Mouse (Mus musculus): ENCODE data around the gene Cep295nl.
A peak's percentile ranks its signal among the peaks of the same experiment; 100 is the strongest.

Cep295nl gene

GRCm38 (mm10) chr11:118354636-118355191 lies 12.4 kb upstream of the Cep295nl start:
- peak; percentile 75 for DNase-seq (ENCODE audit: low read depth)

DNA sequence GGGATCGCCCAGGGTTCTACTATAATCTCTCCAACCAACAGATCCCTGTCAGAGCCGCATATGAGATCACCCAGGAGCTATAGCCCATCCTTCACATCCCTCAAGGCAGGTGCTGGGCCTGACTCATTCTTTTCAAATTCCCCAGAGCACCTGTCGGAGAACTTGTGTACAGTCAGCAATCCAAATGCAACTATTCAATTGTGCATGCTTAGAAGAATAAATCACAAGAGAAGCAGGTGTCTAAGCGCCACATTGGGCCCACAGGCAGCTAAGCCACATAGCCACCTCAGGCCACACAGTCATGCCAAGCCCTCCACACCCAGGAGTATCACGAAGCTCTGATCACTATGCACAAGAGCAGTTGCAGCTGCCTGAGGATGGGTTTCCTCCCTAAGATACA lies 7.2 kb upstream of the Cep295nl start:
- DNase-seq (ENCODE audit: low read depth) = no peak

GRCm38 (mm10) chr11:118348877-118349276 lies 6.6 kb upstream of the Cep295nl start:
- DNase-seq (ENCODE audit: low read depth) = peak; percentile 68

DNA sequence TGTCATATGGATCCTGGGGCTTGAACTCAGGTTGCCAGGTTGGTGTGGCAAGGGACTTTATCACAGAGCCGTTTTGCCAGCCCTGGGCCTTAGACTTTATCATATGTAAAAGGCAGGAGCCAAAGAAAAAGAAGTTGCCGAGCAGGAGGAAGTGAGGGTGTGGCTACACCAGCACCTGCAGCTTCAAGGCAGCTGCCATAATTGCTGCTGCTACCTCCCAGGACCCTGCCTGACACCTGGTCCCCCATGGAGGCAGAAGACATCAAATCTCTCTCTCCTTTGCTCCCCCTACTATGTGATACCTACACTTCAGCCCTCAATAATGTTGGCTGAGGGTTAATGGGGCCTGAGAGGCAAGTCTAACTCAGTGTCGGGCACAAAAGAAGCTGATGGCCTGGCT lies 6.1 kb upstream of the Cep295nl start:
- no peak for DNase-seq (ENCODE audit: low read depth)

DNA sequence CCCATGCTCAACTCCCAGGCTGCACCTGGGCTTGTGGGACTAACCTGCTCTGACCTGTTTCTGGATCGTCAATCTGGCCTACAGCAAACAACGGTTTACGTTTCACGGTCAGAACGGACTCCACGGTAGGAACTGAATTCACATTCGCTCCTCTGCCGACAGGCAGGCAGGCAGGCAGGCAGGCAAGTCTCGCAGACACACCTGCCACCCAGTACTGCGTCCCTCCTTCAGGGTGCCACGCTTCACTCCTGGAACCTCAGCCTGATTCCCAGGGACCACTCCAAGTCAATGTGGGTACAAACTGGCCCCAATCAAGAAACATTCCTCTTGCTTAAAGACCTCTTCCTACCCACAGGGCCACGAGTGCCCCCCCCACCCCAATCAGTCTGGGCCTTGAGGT lies 5.6 kb upstream of the Cep295nl start:
- DNase-seq (ENCODE audit: low read depth) = no peak

GRCm38 (mm10) chr11:118347391-118347790 lies 5.1 kb upstream of the Cep295nl start:
- no peak for DNase-seq (ENCODE audit: low read depth)

DNA sequence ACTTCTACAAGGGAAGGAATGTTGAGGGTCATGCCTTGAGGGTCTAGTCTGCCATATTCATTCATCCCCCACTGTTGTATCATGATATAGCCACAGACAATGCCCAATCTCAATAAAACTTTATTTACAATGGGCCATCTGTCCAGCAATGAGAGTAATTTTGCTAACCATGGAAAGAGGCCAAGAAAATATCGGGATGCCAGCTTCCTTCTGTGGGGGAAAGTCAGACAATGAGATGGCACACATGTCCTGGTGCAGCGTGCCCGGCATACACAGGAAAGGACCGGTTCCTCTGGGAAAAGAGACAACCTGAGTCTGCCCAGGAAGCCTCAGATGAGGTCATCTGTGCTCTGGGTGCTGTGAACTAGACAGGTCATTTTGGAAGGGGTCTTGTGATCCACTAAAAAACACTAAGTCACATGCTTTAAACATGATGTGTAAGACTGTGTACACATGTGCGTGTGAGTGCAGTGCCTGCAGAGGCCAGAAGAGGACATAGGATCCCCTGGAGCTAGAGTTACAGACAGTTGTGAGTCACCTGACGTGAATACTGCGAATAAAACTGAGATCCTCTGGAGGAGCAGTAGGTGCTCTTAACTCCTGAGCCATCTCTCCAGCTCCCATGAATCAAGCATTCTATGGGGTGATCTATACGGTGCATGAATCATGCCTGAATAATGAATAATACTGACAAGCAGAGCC lies 4.2 kb upstream of the Cep295nl start:
- DNase-seq (ENCODE audit: low read depth) = peak; percentile 73

DNA sequence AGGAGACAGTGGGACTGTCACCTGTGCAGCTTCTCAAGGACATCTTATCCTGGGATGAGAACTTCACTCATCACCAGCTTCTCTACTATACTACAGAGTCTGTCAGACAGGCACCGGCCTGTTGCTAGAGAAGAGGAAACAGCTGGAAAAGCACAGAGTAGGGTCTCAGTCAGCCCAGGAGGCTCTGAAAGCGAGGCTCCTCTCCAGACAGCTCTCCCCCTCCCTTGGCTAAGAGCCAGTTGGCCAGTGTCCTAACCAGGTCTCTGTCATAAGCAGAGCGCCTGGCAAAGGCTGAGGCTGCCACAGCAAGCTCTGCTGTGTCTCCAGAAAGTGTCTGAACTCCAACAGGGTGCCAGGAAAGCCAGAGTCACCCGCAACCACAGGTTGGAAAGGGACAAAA lies 3.4 kb upstream of the Cep295nl start:
- DNase-seq (ENCODE audit: low read depth) = no peak

DNA sequence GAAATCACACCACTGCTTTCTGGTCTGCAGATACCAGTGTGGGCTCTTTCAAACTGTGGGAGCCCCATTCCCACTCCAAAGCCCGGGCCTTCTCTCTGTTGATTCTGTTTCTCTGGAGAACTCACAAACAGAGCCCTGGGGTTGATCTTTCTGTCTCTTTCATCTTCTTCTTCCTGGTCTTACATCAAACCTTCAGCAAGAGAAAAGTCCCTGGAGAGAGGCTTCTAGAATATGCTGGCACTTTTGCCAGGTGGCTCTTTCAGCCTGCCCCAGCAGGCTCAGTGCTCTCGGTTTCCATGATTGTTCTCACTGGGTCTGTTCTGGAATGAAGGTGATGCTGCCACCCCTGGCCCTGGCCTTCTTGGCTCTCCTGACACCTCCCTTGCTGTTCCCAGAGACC lies 1.3 kb upstream of the Cep295nl start:
- DNase-seq (ENCODE audit: low read depth) = no peak

- peak; percentile 48 for DNase-seq (ENCODE audit: low read depth)
Observed at GRCm38 (mm10) chr11:118337491-118338168, 4.7 kb downstream of the Cep295nl start.

DNA sequence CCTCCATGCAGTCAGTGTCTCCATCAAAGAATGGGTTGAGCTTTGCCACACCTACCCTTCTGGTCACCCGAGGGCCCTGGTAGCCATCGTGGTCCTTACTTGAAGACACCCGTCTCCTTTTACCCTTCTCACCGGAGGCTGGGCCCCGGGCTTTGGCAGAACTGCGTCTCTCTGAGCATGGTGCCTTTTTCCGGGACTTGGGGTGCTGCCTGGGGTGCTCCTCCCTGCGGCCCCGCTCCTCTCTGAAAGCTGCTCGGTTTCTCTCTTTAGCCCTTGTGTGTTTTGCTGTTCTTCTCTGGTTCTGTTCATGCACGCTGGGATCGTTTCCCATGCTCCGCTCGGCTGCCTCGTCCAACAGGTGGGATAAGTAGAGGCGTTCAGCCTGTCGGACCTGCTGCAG lies 8.9 kb downstream of the Cep295nl start:
- DNase-seq (ENCODE audit: low read depth) = no peak

- no peak for DNase-seq (ENCODE audit: low read depth)
Observed at GRCm38 (mm10) chr11:118332376-118332775, 9.9 kb downstream of the Cep295nl start.

DNA sequence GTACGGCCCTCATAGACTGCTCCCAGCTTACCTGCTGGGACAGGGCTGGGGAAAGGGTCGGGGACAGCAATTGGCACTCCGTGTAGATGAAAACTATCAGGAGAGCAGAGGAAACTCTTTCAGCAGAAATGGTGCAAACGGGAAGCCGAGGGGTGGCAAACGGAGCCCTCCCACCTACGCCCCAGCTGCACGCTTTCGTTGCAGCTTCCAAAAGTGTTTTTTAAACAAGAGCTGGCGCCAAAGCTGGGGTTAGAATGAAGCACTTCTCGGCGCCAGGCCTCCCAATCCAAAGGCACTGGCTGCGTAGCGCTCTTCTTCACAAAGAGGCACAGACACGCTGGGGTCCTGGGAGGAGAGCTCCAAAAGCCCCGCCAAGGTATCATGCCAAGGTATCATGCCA lies 11.5 kb downstream of the Cep295nl start:
- DNase-seq (ENCODE audit: low read depth) = no peak

DNA sequence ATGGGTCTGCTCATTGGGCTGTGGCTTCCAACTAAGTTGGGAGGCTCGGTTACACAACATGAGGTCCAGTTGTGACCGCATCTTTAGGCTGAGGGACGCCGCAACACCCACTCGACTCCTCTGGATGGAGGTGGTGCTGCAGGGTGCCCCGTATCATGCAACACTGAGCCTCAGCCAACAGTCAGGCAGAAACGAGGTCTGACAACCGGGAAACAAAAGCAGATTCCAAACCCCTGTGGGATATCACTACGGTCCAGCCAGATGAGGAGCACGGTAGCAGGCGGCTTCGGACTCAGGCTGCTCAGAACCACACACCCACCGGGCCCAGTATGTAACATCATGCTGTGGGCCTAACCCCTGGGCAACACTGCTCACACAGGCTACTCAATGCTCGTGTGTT lies 11.9 kb downstream of the Cep295nl start:
- no peak for DNase-seq (ENCODE audit: low read depth)

DNA sequence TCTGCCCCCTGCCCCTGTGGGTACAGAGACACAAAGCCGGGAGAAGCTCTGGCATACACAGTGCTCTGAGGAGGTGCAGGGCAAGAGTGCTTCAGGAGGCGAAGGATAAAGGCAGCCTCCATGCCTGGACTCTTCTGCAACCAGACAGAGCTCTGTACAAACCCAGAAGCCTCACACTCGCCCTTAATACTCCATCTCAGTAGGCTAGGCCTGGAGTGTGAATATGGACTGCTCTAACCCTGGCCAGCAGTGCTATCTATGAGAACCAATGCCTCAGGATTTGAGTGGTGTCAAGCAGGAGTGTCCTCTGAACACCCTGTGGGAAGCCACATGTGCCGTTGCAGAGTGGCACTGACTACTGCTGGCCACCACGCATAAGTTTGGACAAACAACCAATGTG lies 13.4 kb downstream of the Cep295nl start:
- no peak for DNase-seq (ENCODE audit: low read depth)

DNA sequence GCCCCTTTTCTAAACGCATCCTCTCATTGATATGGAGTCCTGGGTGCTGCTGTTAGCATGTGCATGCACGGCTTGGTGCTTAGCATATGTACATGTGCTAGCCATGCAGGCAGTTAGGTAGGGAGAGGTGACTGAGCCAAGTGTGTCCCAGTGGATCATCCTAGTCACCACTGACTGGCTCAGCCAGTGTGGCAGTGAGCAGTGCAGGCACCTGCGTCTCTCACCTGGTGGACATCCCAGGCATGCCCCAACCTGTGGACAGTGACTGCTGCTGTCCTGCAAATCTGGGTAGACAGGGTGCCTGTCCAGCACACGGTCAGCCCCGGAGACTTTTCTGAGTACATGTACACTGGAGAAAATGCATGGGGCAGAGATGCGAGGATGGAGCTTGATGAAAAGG lies 13.8 kb downstream of the Cep295nl start:
- DNase-seq (ENCODE audit: low read depth) = no peak

DNA sequence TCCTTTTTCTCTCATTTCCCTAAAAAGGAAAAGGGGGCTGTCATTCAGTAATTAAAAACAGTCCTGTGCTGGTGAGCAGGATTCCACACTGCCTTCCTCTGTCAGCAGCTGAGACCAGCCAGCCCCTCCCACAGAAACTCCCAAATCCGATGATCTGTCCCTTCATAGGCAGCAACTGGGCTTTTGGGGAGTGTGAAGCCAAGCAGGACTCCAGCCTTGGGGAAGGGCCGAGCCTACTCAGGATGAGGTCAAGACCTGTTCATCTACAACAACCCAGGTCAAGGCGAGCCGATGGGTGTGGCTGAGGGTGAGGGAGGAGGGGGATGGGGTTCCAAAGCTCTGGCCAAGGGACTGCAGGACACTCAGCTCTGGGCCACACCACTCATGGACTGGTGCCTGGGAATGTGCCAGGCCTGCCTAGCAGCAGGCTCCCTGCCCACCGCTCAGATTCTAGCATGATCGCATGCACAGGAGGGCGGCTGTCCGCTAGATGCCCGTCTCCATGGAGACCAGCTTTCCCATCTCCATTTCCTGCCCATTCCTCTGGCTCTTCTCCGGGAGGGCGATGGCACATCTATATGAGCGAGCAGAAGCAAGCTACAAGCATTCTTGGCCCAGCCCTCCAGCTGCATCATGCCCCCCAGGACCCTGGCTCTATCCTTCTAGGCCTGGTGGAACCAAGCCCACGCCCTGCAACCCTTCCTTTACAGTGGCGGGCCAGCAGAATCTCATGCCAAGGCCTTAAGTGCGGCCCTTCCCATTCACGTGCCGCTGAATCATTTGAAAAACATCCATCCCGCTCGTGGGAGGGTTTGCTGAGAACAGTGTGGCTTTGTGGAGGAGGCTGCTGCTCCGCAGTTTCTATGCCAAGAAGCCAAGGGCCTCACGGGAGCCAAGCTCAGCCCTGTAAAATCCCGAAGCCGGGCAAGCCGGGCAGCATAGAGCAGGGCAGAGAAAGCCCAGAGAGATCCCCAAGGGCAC lies 15.0 kb downstream of the Cep295nl start:
- DNase-seq (ENCODE audit: low read depth) = peak; percentile 98

DNA sequence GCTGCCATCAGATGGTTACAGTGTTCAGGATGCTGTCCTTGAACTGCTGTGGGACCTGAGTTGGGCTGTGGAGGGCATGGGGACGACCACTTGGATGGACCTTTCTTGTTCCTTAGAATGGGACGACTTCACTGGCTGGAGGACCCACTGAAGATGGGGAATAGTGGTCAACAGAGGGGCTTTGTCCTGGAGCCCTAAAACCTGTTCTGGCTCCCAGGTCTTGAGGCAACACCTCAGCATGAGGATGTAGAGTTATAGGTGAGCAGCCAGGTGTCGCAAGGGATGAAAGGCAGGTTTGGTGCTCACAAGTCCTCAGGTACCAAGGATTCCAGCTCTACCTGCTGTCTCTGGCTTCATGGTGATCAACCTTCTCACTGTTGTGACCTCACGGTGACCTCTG lies 15.8 kb downstream of the Cep295nl start:
- no peak for DNase-seq (ENCODE audit: low read depth)

- peak; percentile 88 for DNase-seq (ENCODE audit: low read depth)
Observed at GRCm38 (mm10) chr11:118324541-118324940, 17.8 kb downstream of the Cep295nl start.

GRCm38 (mm10) chr11:118323974-118324373 lies 18.3 kb downstream of the Cep295nl start:
- DNase-seq (ENCODE audit: low read depth) = no peak

DNA sequence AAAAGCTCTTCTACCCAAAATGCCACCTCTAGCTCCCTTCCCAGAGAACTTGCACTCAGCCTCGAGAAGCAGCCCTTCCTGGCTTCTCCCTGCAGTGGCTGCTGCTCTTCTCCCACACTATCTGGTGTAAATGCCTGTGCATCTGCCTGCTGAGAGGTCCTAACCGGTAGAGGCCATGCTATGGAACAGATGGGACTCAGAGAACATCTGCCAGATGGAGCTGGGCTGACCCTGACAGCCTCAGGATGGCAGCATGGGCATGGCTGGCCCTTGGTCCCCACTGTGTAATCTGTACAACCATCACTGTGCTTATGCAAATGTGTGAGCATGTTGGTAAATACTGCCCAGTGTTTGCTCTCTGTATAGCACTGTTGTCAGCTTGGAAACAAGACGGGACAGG lies 19.7 kb downstream of the Cep295nl start:
- no peak for DNase-seq (ENCODE audit: low read depth)

DNA sequence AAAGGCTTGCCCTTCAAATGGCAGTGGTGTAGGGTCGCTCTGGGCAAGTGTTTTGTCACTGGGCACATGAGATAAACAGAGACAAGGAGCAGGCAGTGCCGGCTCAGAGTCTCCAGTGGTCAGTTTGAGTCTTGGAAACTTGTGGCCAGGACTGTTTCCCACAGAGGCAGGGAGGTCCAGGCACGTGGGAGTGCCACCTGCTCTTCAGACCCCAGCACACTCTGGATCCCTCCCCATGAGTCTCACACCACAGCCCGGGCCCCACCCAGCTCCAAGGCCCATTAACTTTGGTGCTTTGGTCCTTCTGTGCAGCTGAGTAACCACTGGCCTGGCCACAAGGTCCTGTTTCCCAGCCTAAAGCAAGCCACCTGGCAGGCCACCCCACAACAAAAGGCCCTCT lies 20.3 kb downstream of the Cep295nl start:
- no peak for DNase-seq (ENCODE audit: low read depth)

Measured in NIH3T3 (cell line).